Mouse (Mus musculus) spleen, adult 10 weeks (tissue): ENCODE results near the gene Cmtm5. TPM values are rescaled to one million over a fixed set of nuclear protein-coding genes. Genes with fewer than 3 reads are reported as not detected.

Experiments
- polyA plus RNA-seq: library from polyadenylated mRNA; stranded (reverse); fragments of 350-450 nt; fragmentation: Illumina TruSeq; extraction: RNeasy Lipid Tissue Mini Kit (QIAGEN cat#74804); gene quantifications from one replicate; pipeline ENCODE4 v1.2.3, GENCODE M21; 2015; ENCODE audit warnings: low replicate concordance; ENCODE audit not compliant: insufficient read depth

Cmtm5 gene
- not detected for polyA plus RNA-seq

DNA sequence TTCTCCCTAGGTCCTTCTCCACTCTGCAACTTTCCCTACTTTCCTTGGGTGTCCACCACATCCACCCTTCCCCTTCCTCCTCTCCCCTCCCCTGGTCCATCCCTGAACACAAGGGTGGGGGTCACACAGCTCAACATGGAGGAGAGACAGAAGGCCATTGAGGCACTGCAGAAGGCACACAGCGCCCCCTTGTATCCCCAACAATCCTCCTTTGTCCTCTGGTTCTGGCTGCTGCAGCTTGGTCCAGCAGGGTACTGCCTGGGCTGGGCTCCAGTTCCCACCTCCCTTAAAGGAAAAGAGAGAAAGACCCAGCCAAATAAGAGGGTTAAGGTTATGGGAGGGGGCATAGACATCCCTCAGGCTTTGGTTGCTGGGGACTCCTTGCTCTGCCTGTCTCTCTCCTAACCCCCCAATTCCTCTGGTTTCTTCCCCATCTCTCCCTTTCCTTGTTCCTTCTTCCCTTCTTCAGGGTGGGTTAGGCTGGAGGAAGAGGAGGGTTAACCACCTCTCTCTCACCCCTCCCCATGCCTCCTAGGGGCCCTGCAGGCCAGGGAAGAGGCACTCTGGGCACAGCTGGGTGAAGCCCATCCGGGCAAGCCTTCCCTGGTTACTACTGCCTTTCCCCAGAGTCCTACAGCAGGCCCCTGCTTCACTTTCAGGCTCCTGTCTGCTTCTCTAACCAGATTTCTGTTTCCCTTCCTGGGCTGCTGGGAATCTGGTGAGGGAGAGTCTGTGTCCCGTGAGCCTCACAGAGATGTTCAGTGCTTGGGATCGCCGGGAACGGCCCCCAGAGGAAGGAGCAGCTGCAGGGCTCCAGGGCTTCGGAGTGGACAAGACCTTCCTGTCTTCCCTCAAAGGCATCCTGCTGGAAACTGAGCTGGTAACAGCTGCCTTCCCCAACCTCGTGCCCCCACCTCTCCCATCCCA is at the start of gene Cmtm5:
TSS of gene Cmtm5 (plus strand) at position 358 of the 927 bp plus-strand sequence.

GRCm38 (mm10) chr14:54892200-54892599 is 43.9 kb upstream of the Cmtm5 start, which contains the start of gene Pabpn1:
TSS of gene Pabpn1 (plus strand) at chr14:54892500.

DNA sequence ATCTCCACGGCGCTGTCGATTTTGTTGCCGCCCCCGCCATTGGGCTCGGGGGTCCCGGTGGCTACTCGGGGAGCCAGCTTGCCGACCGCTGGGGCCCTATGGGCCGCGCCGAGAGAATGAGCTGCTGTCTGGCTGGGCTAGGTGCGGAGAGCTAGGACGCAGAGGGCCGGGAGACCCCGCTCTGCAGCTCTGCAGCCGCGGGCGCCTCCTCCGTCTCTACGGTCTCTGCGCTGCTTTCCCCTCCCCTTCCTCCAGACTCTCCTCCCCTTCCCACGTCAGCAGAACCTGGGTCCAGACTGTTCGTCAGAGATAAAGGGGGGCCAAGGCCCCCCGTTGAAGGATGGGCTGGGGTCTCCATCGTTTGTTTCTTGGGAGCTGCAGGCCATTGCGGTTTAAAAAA is 23.2 kb upstream of the Cmtm5 start, which contains the start of gene Slc22a17:
TSS of gene Slc22a17 (minus strand) at position 247 of the 400 bp plus-strand sequence.

GRCm38 (mm10) chr14:54925349-54926342 is 10.4 kb upstream of the Cmtm5 start, which contains the start of gene Efs:
TSS of gene Efs (minus strand) at chr14:54926126.

GRCm38 (mm10) chr14:54932645-54933150 is 3.4 kb upstream of the Cmtm5 start, which contains the start of gene Il25:
TSS of gene Il25 (plus strand) at chr14:54932695.

DNA sequence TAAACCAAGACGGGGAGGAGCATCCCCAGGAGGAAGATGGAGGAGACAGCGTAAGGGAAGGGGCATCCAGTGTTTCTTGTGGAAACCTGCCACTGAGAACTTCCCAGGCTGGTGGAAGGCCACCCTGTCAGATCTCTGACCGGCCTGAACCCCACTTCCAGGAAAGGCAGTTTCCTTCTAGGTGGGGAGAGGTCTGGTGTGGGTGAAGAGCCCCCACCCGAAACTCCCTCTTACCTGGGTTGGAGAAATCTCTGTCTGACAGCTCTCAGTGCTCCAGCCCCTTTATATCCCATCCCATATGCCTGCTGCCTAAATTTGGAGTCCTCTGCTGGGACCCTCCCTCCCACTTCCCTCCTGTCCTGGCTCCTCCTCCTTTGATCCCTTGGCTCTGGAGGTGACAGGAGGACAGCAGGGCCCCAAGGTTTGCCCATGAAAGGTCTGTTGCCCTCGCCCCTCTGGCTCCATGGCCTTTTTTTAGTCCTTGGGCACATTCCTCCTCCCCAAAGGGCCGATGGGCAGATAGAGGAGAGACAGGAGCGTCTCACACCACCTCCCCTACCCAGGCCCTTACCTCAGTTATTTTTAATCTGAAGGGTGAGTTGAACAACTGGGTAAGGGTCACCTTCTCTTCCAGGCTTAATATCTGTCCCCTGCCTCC is 30.4 kb downstream of the Cmtm5 start, which contains the start of gene Myh6:
TSS of gene Myh6 (minus strand) at position 608 of the 658 bp plus-strand sequence.

GRCm38 (mm10) chr14:54976633-54977032 is 40.6 kb downstream of the Cmtm5 start, which contains the start of gene Gm17428:
TSS of gene Gm17428 (plus strand) at chr14:54976933.

Other genes starting within 250 kb of the Cmtm5 start
- 429 TPM for gene Acin1, start 249.3 kb upstream of the Cmtm5 start, polyA plus RNA-seq
- not detected for gene Gm29776, start 237.4 kb upstream of the Cmtm5 start, polyA plus RNA-seq
- gene Cebpe, start 224.1 kb upstream of the Cmtm5 start, polyA plus RNA-seq, result not detected
- gene Slc7a8, start 154.3 kb upstream of the Cmtm5 start, polyA plus RNA-seq, result 6.3 TPM
- gene Rnf212b, start 122.1 kb upstream of the Cmtm5 start, polyA plus RNA-seq, result not detected
- gene Homez, start 65.3 kb upstream of the Cmtm5 start, polyA plus RNA-seq, result 5.4 TPM
- 10.9 TPM for gene Ppp1r3e, start 58.7 kb upstream of the Cmtm5 start, polyA plus RNA-seq
- 16.2 TPM for gene Bcl2l2, start 52.9 kb upstream of the Cmtm5 start, polyA plus RNA-seq
- not detected for gene Gm20521, start 52.8 kb upstream of the Cmtm5 start, polyA plus RNA-seq
- gene Pabpn1, start 43.8 kb upstream of the Cmtm5 start, polyA plus RNA-seq, result 254 TPM
- 2.9 TPM for gene Slc22a17, start 23.1 kb upstream of the Cmtm5 start, polyA plus RNA-seq
- gene Efs, start 10.1 kb upstream of the Cmtm5 start, polyA plus RNA-seq, result 0.65 TPM
- gene Il25, start 3.6 kb upstream of the Cmtm5 start, polyA plus RNA-seq, result not detected
- not detected for gene Myh6, start 30.7 kb downstream of the Cmtm5 start, polyA plus RNA-seq
- gene Gm17428, start 40.7 kb downstream of the Cmtm5 start, polyA plus RNA-seq, result not detected
- gene Myh7, start 58.4 kb downstream of the Cmtm5 start, polyA plus RNA-seq, result not detected
- gene Ngdn, start 79.2 kb downstream of the Cmtm5 start, polyA plus RNA-seq, result 57.4 TPM
- gene Zfhx2, start 156.1 kb downstream of the Cmtm5 start, polyA plus RNA-seq, result 2.8 TPM
- gene Thtpa, start 158.5 kb downstream of the Cmtm5 start, polyA plus RNA-seq, result 10.9 TPM
- gene Ap1g2, start 170.3 kb downstream of the Cmtm5 start, polyA plus RNA-seq, result 75.5 TPM
- gene Jph4, start 180.7 kb downstream of the Cmtm5 start, polyA plus RNA-seq, result 0.19 TPM